Mouse (Mus musculus): ENCODE data around the gene Fev. TPM values are rescaled to one million over a fixed set of nuclear protein-coding genes. Genes with fewer than 3 reads are reported as not detected.

Fev gene
- total RNA-seq, 2 experiments from 2014 or later, result not detected

Small RNA genes lying within 50 kb of the gene (microRNA-seq; reads per million reads assigned to microRNA genes)
- gene Mir375, result 35.1 to 185 reads per million in 2 experiments

Other genes starting within 250 kb of the Fev start
- gene Ttll4, start 223.7 kb downstream of the Fev start, total RNA-seq (2021), result 1 to 10 TPM; 9.1 to 9.3 TPM
- 10 to 100 TPM; 11.0 to 15.5 TPM for gene Cyp27a1, start 171.8 kb downstream of the Fev start, total RNA-seq (2021)
- gene Prkag3, start 136.2 kb downstream of the Fev start, total RNA-seq (2021), result 1 to 10 TPM; 1.4 to 1.7 TPM
- gene Wnt6, start 113.5 kb downstream of the Fev start, total RNA-seq (2021), result under 1 TPM; 0.18 to 0.30 TPM
- not detected for gene Wnt10a, start 93.9 kb downstream of the Fev start, total RNA-seq (2021)
- gene Cdk5r2, start 30.5 kb downstream of the Fev start, total RNA-seq (2021), result not detected
- not detected for gene Cryba2, start 7.7 kb upstream of the Fev start, total RNA-seq (2021)
- gene Cfap65, start 50.2 kb upstream of the Fev start, total RNA-seq (2021), result under 1 TPM in 1 of 2 experiments, not detected in 1; 0.33 TPM
- gene Ihh, start 66.3 kb upstream of the Fev start, total RNA-seq (2021), result under 1 TPM; 0.20 to 0.41 TPM
- 1 to 10 TPM; 3.8 to 4.6 TPM for gene Nhej1, start 239.8 kb upstream of the Fev start, total RNA-seq (2021)
- under 1 TPM; 0.32 to 0.49 TPM for gene Slc23a3, start 248.5 kb upstream of the Fev start, total RNA-seq (2021)